Mouse (Mus musculus): ENCODE measurements at regions not wholly inside any gene's neighbourhood (a gene's known extent, or its start where the extent isn't known, plus 50 kb on each side); places are given as distances from the start of the nearest gene placed in this dataset.

DNA sequence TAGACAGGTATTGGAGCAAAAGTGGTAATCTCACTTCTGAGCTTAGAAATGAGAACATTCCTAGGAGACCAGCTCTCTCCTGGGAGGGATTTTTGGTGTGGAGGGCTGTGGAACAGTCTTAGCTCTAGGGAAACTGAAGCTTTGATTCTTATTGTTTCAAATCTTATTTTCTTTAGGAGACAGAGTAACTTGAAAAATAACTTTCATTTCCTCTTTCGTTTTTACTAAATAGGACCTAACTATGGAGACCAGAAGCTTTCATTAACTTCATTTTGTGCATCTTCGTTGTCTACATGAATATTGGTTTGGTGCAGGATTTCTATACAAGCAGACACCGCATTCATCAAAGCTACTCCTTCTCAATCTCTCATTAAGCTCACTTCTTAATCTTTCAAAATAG lies 1010.5 kb upstream of the Msl3l2 start:
- 0 out of 2 replicates have a peak, but pooled peaks have one; percentile 47 for ATAC-seq (replicated peaks; ENCODE audit: low read depth, poor library complexity, severe bottlenecking)

- no peak for ATAC-seq (replicated peaks; ENCODE audit: low read depth, poor library complexity, severe bottlenecking)
Observed at GRCm38 (mm10) chr10:55097225-55097624, 1009.5 kb upstream of the Msl3l2 start.

GRCm38 (mm10) chr10:55098278-55098677 lies 1008.4 kb upstream of the Msl3l2 start:
- ATAC-seq (replicated peaks; ENCODE audit: low read depth, poor library complexity, severe bottlenecking) = peak; percentile 95

DNA sequence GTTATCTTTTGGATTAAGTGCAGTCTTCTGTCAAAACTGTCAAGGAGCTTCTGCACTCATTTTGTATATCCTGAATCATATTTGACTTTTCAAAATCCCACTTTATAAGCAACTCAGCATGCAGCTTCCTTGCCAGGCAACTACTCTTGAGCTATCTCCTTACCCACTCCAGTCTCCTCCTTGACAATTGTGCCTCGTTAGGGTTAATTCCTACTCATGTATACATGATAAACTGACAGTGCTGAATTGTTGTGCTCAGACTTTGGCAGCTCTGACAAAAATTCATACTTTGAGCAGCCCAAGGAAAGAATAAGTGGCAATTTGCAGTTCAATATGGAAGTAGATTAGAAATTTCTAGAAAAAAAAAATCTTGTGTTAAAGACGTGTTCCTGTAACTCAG lies 994.5 kb upstream of the Msl3l2 start:
- no peak for ATAC-seq (replicated peaks; ENCODE audit: low read depth, poor library complexity, severe bottlenecking)

- no peak for ATAC-seq (replicated peaks; ENCODE audit: low read depth, poor library complexity, severe bottlenecking)
Observed at GRCm38 (mm10) chr10:55148190-55148589, 958.5 kb upstream of the Msl3l2 start.

DNA sequence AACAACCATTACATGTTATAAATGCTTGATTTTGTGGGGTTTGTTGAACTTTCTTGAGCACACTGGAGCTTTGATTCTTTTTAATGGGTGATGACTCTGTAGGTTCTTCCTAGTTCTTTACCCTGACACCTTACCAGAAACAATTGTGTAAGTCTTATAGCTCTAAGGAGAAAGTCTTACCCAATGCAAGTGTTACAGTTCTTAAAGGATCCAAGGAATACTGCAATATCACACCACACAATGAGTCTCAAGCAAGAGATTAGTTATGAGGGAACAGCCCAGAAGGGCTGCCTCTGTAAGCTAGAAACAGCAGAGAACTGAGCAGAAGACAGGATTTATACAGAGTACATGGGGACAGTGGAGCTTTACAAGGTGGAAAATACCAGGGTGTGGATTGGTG lies 914.5 kb upstream of the Msl3l2 start:
- no peak for ATAC-seq (replicated peaks; ENCODE audit: low read depth, poor library complexity, severe bottlenecking)

- ATAC-seq (replicated peaks; ENCODE audit: low read depth, poor library complexity, severe bottlenecking) = peak; percentile 99
Observed at GRCm38 (mm10) chr10:55194144-55194543, 912.6 kb upstream of the Msl3l2 start.

- no peak for ATAC-seq (replicated peaks; ENCODE audit: low read depth, poor library complexity, severe bottlenecking)
Observed at GRCm38 (mm10) chr10:55195266-55195665, 911.5 kb upstream of the Msl3l2 start.

- peak; percentile 68 for ATAC-seq (replicated peaks; ENCODE audit: low read depth, poor library complexity, severe bottlenecking)
Observed at GRCm38 (mm10) chr10:55237156-55237555, 869.6 kb upstream of the Msl3l2 start.

- ATAC-seq (replicated peaks; ENCODE audit: low read depth, poor library complexity, severe bottlenecking) = peak; percentile 84
Observed at GRCm38 (mm10) chr10:55257351-55257750, 849.4 kb upstream of the Msl3l2 start.

DNA sequence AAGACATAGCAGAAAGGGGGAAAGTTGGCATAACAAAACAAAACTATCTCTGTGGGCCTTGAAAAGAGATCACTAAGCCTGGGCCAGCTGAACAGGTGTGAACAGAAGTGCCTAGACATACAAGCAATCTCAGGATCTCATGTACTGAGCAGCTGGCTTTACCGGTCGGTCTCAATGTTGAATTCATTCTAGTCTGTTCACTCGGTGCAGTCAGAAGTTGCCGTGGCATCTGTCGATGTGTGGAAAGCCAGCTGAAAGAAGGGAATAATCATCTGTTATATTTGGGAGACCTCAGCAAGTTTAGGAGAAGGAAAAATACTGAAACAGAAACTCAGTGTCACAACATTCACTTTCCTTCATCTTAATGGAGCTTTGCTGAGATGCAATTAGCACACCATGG lies 806.6 kb upstream of the Msl3l2 start:
- no peak for ATAC-seq (replicated peaks; ENCODE audit: low read depth, poor library complexity, severe bottlenecking)

GRCm38 (mm10) chr10:55333836-55334235 lies 772.9 kb upstream of the Msl3l2 start:
- no peak for ATAC-seq (replicated peaks; ENCODE audit: low read depth, poor library complexity, severe bottlenecking)

DNA sequence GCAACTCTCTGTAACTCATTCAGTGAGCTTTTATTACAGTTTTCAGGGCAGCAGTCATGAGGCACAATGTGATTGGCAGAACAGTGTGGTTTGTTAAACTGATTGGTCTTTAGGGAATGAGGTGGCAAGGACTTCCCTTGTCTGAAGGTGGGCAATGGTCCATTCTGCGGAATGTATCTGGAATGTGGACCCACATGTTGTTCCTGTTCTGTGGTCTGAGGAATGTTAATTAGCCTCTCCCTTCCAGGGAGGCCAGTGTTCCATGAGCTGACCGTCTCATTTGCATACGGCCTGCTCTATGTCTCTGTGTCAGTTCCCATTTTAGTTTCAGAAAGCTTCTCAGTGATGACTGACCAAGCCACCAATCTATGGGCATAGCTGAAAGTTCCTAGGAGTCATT lies 770.7 kb upstream of the Msl3l2 start:
- no peak for ATAC-seq (replicated peaks; ENCODE audit: low read depth, poor library complexity, severe bottlenecking)

GRCm38 (mm10) chr10:55348071-55348470 lies 758.6 kb upstream of the Msl3l2 start:
- ATAC-seq (replicated peaks; ENCODE audit: low read depth, poor library complexity, severe bottlenecking) = no peak
